Mouse (Mus musculus) bone marrow macrophage, adult 2 months (primary cell): ENCODE measurements at regions not wholly inside any gene's neighbourhood (a gene's known extent, or its start where the extent isn't known, plus 50 kb on each side); places are given as distances from the start of the nearest gene placed in this dataset.

Source experiments
- H3K27ac ChIP-seq: 2 replicates; pipeline ENCODE4 v1.5.1; 2012; ENCODE audit warnings: low read depth, low read length; ENCODE audit not compliant: insufficient read depth
- H3K4me1 ChIP-seq: 2 replicates; pipeline ENCODE4 v1.6.1; 2012; ENCODE audit warnings: low read length; ENCODE audit not compliant: control insufficient read depth, insufficient read depth
- H3K4me3 ChIP-seq: 2 replicates; pipeline ENCODE4 v1.5.1; 2012; ENCODE audit warnings: mild to moderate bottlenecking, low read length, moderate library complexity; ENCODE audit not compliant: insufficient read depth
- CTCF ChIP-seq: IDR thresholded peaks from 2 replicates; pipeline ENCODE4 v1.5.1; 2012; ENCODE audit warnings: low read depth, mild to moderate bottlenecking, low read length, moderate library complexity
- POLR2A ChIP-seq: IDR thresholded peaks from 2 replicates; pipeline ENCODE4 v1.6.1; 2012; ENCODE audit warnings: mild to moderate bottlenecking, low read depth, low read length, borderline replicate concordance

DNA sequence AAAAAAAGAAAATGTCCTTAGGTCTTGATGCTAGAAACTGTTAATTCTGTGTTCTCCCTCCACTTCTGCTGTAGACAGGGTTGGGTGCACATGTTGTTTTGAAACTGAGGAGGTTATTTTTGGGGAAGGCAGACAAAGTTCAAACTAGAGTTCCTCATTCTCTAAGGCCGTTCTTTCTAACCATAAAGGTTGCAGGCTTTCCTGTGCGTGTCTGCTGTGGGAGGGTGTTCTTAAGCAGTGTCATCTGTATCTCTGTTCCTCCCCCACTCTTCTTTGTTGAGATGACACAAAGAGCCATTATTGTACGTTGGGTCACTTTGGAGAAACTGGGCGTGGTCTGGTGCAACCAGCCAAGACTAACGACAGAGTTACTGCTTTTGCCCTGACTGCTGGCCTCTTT, 606.3 kb downstream of the Kctd8 start:
- Histone ChIP-seq H3K4me3 (no peak overlapping the region), H3K4me1 (peaks cover 6% of the 10 kb centered on the region), H3K27ac (peak overlapping the region; percentile 73)
- TF ChIP-seq POLR2A: no peak
- TF ChIP-seq CTCF: no peak

DNA sequence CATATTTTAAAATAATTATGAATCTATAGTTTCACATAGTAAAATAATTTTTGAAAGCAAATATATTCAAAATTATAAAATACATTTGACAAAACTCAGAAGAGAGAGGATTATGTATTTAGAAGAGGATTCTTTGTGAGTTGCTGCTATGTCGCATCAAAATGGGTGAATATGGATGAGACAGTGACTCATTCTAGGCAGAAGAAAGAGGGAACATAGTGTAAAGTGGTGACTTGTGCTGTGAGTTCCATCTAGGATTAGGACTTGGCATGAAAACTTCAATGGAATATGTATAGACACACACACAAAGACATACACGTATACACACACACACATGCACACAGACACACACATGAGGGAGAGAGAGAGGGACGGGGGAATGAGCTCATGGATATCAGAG, 591.0 kb downstream of the Kctd8 start:
- Histone ChIP-seq H3K4me3 (no peak overlapping the region), H3K27ac (no peak overlapping the region), H3K4me1 (0 out of 2 replicates have a peak, but pooled peaks cover 2% of the 10 kb centered on the region)
- TF ChIP-seq POLR2A (no peak), CTCF (no peak)

DNA sequence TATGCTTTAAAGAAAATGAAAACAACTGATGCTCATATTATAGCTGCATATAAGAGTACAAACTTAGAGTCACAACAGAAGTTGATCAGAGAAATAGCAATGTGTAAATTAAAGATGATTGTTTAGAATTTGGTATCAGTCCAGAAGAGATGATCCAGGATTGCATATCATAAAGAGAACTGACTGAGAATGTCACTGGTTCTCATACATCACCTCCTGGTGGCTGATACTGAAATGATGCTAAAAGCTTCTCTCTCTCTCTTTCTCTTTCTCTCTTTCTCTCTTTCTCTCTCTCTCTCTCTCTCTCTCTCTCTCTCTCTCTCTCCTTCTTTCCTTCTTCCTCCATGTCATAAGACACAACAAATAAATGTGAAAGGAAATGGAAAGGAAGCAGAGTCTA, 588.5 kb downstream of the Kctd8 start:
- Histone ChIP-seq H3K27ac (no peak overlapping the region), H3K4me1 (no peaks in the 10 kb centered on the region), H3K4me3 (no peak overlapping the region)
- no peak for TF ChIP-seq CTCF
- no peak for TF ChIP-seq POLR2A
